Mouse (Mus musculus): ENCODE data around the gene Gm14408. TPM values are rescaled to one million over a fixed set of nuclear protein-coding genes. Genes with fewer than 3 reads are reported as not detected.
"Not testable (repeated sequence)": the region's sequence is repeated elsewhere in the genome, so short reads cannot be mapped to it uniquely, and the experiment has no call there.

The Gm14408 gene
- polyA plus RNA-seq (2014; fragmentation: Nextera tagmentation; extraction: Ambion mirVana) = not detected in 2 replicates

DNA sequence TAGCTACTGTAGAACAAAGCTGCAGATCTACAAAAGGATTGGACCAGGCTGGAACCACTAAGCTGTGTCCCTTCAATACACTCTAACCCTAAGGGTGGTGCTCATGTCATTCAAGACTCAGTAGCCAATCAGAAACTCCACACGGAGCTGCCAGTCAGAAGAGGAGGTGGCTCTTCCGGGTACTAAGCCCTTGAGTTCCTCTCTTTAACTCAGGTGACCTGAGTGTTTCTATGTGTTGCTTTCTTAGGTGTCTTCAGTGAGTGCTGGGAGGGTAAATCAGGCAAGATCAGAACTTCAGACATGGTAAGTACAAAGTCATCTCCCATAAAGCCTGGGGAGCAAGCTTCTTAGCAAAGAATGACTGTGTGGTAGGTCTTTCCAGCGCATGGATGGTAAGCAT is at the start of gene Gm14408:
Gene Gm14408, plus strand, starts transcription at position 301 of the 400 bp plus-strand sequence.
- H3K36me3 ChIP-seq (ENCODE audit: control insufficient read depth, insufficient read depth, low read length); H3K9ac ChIP-seq (ENCODE audit: low read length); DNase-seq (ENCODE audit: low spot score); H3K4me2 ChIP-seq (ENCODE audit: low read length); H3K27me3 ChIP-seq (replicated peaks; ENCODE audit: control insufficient read depth, insufficient read depth, low read length); H3K4me1 ChIP-seq (replicated peaks; ENCODE audit: control insufficient read depth, insufficient read depth, low read length); H3K27ac ChIP-seq (ENCODE audit: low read depth); H3K4me3 ChIP-seq (ENCODE audit: low read depth, low read length); ATAC-seq (replicated peaks; ENCODE audit: low FRiP score, low TSS enrichment, low read depth); H3K9me3 ChIP-seq (ENCODE audit: control insufficient read depth, low read length): not testable (repeated sequence)
- WGBS = 100% methylated on average over 1 of the region's 3 CpGs

DNA sequence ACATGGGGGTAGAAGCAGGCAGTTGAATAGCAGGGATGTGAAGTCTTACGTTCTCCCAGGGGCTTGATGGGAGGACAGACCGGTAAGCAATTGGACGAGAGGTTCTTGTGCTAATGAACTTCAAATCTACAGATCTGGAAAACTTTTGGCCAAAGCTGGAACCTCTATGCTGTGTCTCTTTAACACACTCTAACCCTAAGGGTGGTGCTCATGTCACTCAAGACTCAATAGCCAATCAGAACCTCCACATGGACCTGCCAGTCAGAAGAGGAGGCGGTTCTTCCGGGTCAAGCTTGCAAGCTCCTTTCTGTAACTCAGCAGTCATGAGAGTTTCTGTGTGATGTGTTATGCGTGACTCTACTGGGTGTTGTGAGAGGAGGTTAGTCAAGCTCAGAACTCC is 32.6 kb upstream of the Gm14408 start, which contains the start of gene Gm14295:
Gene Gm14295, plus strand, starts transcription at position 301 of the 400 bp plus-strand sequence.
- not testable (repeated sequence) for H3K27me3 ChIP-seq (replicated peaks; ENCODE audit: control insufficient read depth, insufficient read depth, low read length); H3K4me1 ChIP-seq (replicated peaks; ENCODE audit: control insufficient read depth, insufficient read depth, low read length); H3K27ac ChIP-seq (ENCODE audit: low read depth); H3K9me3 ChIP-seq (ENCODE audit: control insufficient read depth, low read length); H3K9ac ChIP-seq (ENCODE audit: low read length); DNase-seq (ENCODE audit: low spot score); H3K36me3 ChIP-seq (ENCODE audit: control insufficient read depth, insufficient read depth, low read length); ATAC-seq (replicated peaks; ENCODE audit: low FRiP score, low TSS enrichment, low read depth)
- H3K4me2 ChIP-seq (ENCODE audit: low read length) = 0 out of 2 replicates have a peak within 1 kb of the TSS, but pooled peaks have one; percentile 13
- H3K4me3 ChIP-seq (ENCODE audit: low read depth, low read length) = peak within 1 kb of the TSS; percentile 33
- no CpG with 5 or more reads among the region's 6 CpGs for WGBS

DNA sequence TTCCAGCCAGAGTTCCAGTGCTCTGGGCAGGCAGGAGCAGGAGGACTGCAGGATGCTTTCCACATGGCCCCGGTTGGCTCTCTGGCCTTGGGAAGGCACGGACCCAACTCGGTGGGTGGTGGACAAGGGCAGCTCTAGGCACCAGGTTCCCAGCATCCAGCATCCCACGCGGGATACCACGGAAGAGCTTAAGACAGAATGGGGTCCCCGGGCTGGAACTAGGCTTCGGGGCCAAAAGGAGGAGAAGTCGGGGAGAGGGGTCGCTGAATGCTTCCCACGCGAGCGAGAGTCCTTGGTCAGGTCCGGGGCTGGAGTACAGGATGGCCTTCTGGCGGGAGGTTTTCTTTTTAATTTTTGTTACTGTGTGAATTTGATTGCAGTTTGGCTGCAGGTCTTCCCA is 32.2 kb upstream of the Gm14408 start:
- H3K36me3 ChIP-seq (ENCODE audit: control insufficient read depth, insufficient read depth, low read length); H3K9ac ChIP-seq (ENCODE audit: low read length); ATAC-seq (replicated peaks; ENCODE audit: low FRiP score, low TSS enrichment, low read depth); H3K27me3 ChIP-seq (replicated peaks; ENCODE audit: control insufficient read depth, insufficient read depth, low read length); H3K27ac ChIP-seq (ENCODE audit: low read depth); H3K9me3 ChIP-seq (ENCODE audit: control insufficient read depth, low read length); H3K4me1 ChIP-seq (replicated peaks; ENCODE audit: control insufficient read depth, insufficient read depth, low read length): not testable (repeated sequence)
- Histone ChIP-seq H3K4me3 (ENCODE audit: low read depth, low read length) (peak overlapping the region; percentile 33), H3K4me2 (ENCODE audit: low read length) (0 out of 2 replicates have a peak overlapping the region, but pooled peaks have one; percentile 13)
- WGBS = 17% methylated on average over 13 of the region's 15 CpGs
- peak; percentile 27 for DNase-seq (ENCODE audit: low spot score)

Other genes with a start within 250 kb of the Gm14408 start
- gene Gm14308, start 194.8 kb upstream of the Gm14408 start, polyA plus RNA-seq (2014; fragmentation: Nextera tagmentation; extraction: Ambion mirVana) = 15.0 and 23.8 TPM in 2 replicates
- gene Zfp973, start 160.6 kb upstream of the Gm14408 start, polyA plus RNA-seq (2014; fragmentation: Nextera tagmentation; extraction: Ambion mirVana) = 9.4 and 10.0 TPM in 2 replicates
- 29.9 and 32.6 TPM in 2 replicates for gene Gm14305, start 122.8 kb upstream of the Gm14408 start, polyA plus RNA-seq (2014; fragmentation: Nextera tagmentation; extraction: Ambion mirVana)
- gene Gm14295, start 32.5 kb upstream of the Gm14408 start, polyA plus RNA-seq (2014; fragmentation: Nextera tagmentation; extraction: Ambion mirVana) = 15.3 and 16.9 TPM in 2 replicates
- 12.3 and 12.7 TPM in 2 replicates for gene Gm14296, start 96.7 kb downstream of the Gm14408 start, polyA plus RNA-seq (2014; fragmentation: Nextera tagmentation; extraction: Ambion mirVana)
- gene Gm14419, start 169.8 kb downstream of the Gm14408 start, polyA plus RNA-seq (2014; fragmentation: Nextera tagmentation; extraction: Ambion mirVana) = 11.4 and 12.0 TPM in 2 replicates
- gene Gm14401, start 243.2 kb downstream of the Gm14408 start, polyA plus RNA-seq (2014; fragmentation: Nextera tagmentation; extraction: Ambion mirVana) = 0.43 TPM in 1 of 2 replicates, not detected in the other

All from intestine, embryonic 14.5 days (tissue).